Mouse (Mus musculus): ENCODE results near the gene Nkiras2. TPM values are rescaled to one million over a fixed set of nuclear protein-coding genes. Genes with fewer than 3 reads are reported as not detected.
A peak's percentile ranks its signal among the peaks of the same experiment; 100 is the strongest.

Nkiras2 gene
- polyA plus RNA-seq (2014; fragmentation: Nextera tagmentation; extraction: Ambion mirVana), result 125 and 129 TPM in 2 replicates

- Histone ChIP-seq H3K4me3 (replicated peaks; ENCODE audit: low read depth, low read length) (peak within 1 kb of the TSS; percentile 90), H3K27me3 (ENCODE audit: control insufficient read depth, insufficient read depth, low read length) (no peaks in the 10 kb centered on the region), H3K9ac (replicated peaks; ENCODE audit: low read length) (peak within 1 kb of the TSS; percentile 91), H3K9me3 (ENCODE audit: control insufficient read depth, low read length) (no peaks in the 10 kb centered on the region), H3K4me1 (ENCODE audit: control insufficient read depth, insufficient read depth, low read length) (peaks cover 26% of the 10 kb centered on the region), H3K4me2 (ENCODE audit: low read length) (peak within 1 kb of the TSS; percentile 83), H3K36me3 (ENCODE audit: control insufficient read depth, insufficient read depth, low read length) (no peaks in the 10 kb centered on the region), H3K27ac (replicated peaks; ENCODE audit: low read depth, low read length) (peak within 1 kb of the TSS; percentile 95)
- WGBS, result under 1% methylated on average over 36 of the region's 36 CpGs
- DNase-seq, result peak; percentile 80
- peak; percentile 60; the same call in 1 of the 2 replicates for ATAC-seq (ENCODE audit: low FRiP score, low TSS enrichment)
These were observed at the start of gene Nkiras2 for GRCm38 (mm10) chr11:100618761-100619484. TSS of gene Nkiras2 (plus strand) at chr11:100619244.

DNA sequence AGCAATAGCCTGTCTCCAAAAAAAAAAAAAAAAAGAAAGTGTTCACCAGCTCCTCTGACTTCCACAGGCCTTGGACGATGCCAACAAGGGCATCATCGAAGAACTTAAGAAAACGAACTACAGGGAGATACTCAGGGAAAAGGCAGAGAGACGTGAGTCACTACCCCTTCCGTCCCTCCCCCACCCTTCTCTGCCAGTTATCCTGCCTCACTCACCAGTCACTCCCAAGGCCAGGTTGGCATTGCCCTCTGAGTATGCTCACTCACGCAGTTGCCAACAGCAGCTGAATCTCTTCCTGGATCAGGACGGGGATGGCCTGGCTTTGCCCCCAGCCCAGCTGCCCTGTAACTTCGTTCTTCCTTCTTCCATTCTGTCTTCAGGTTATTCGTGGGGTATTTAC is 49.3 kb upstream of the Nkiras2 start:
- 66% methylated on average over 9 of the region's 9 CpGs for WGBS
- Histone ChIP-seq H3K4me2 (ENCODE audit: low read length) (no peak overlapping the region), H3K9me3 (ENCODE audit: control insufficient read depth, low read length) (no peaks in the 10 kb centered on the region)

GRCm38 (mm10) chr11:100570430-100571201 is 48.4 kb upstream of the Nkiras2 start:
- Histone ChIP-seq H3K4me2 (ENCODE audit: low read length) (peak overlapping the region; percentile 56), H3K4me1 (ENCODE audit: control insufficient read depth, insufficient read depth, low read length) (peaks cover 16% of the 10 kb centered on the region), H3K4me3 (replicated peaks; ENCODE audit: low read depth, low read length) (peak overlapping the region; percentile 17), H3K9ac (replicated peaks; ENCODE audit: low read length) (peak overlapping the region; percentile 39; the same call in 1 of the 2 replicates), H3K27ac (replicated peaks; ENCODE audit: low read depth, low read length) (0 out of 2 replicates have a peak overlapping the region, but pooled peaks have one; percentile 8), H3K9me3 (ENCODE audit: control insufficient read depth, low read length) (no peaks in the 10 kb centered on the region), H3K27me3 (ENCODE audit: control insufficient read depth, insufficient read depth, low read length) (peaks cover 5% of the 10 kb centered on the region; the same call in 1 of the 2 replicates), H3K36me3 (ENCODE audit: control insufficient read depth, insufficient read depth, low read length) (no peaks in the 10 kb centered on the region)
- DNase-seq (peak; percentile 90), ATAC-seq (ENCODE audit: low FRiP score, low TSS enrichment) (no peak; the same call in 1 of the 2 replicates)
- WGBS, result 10% methylated on average over 8 of the region's 8 CpGs

More for the DNA sequence above, 49.3 kb upstream of the Nkiras2 start:
- Histone ChIP-seq H3K36me3 (ENCODE audit: control insufficient read depth, insufficient read depth, low read length) (no peaks in the 10 kb centered on the region), H3K4me3 (replicated peaks; ENCODE audit: low read depth, low read length) (no peak overlapping the region), H3K27ac (replicated peaks; ENCODE audit: low read depth, low read length) (no peak overlapping the region), H3K4me1 (ENCODE audit: control insufficient read depth, insufficient read depth, low read length) (0 out of 2 replicates have a peak, but pooled peaks cover 9% of the 10 kb centered on the region), H3K27me3 (ENCODE audit: control insufficient read depth, insufficient read depth, low read length) (peaks cover 5% of the 10 kb centered on the region; the same call in 1 of the 2 replicates), H3K9ac (replicated peaks; ENCODE audit: low read length) (no peak overlapping the region)
- no peak for DNase-seq
- no peak for ATAC-seq (ENCODE audit: low FRiP score, low TSS enrichment)

DNA sequence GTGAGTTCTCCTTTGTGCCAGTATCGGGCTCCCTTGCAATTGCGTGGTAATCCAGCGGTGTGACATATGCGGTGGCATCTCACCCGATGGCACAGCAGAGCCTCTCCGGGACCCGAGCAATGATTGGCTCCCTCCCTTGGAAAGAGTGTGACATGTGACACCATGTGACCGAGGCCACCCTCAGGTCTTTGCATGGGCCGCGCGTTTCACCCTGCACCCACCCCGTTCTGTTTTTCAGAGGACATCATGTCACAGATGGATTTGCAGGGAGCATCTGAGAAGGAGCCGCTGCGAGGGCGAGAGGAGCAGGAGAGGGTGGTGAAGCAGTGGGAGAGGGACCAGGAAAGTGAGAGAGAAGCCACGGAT is 47.9 kb upstream of the Nkiras2 start:
- Histone ChIP-seq H3K27me3 (ENCODE audit: control insufficient read depth, insufficient read depth, low read length) (peaks cover 5% of the 10 kb centered on the region; the same call in 1 of the 2 replicates), H3K27ac (replicated peaks; ENCODE audit: low read depth, low read length) (no peak overlapping the region), H3K4me2 (ENCODE audit: low read length) (peak overlapping the region; percentile 56), H3K36me3 (ENCODE audit: control insufficient read depth, insufficient read depth, low read length) (no peaks in the 10 kb centered on the region), H3K9me3 (ENCODE audit: control insufficient read depth, low read length) (no peaks in the 10 kb centered on the region), H3K4me1 (ENCODE audit: control insufficient read depth, insufficient read depth, low read length) (peaks cover 19% of the 10 kb centered on the region), H3K9ac (replicated peaks; ENCODE audit: low read length) (peak overlapping the region; percentile 39; the same call in 1 of the 2 replicates), H3K4me3 (replicated peaks; ENCODE audit: low read depth, low read length) (peak overlapping the region; percentile 17)
- WGBS, result 10% methylated on average over 16 of the region's 16 CpGs
- DNase-seq (peak; percentile 55), ATAC-seq (ENCODE audit: low FRiP score, low TSS enrichment) (no peak)

DNA sequence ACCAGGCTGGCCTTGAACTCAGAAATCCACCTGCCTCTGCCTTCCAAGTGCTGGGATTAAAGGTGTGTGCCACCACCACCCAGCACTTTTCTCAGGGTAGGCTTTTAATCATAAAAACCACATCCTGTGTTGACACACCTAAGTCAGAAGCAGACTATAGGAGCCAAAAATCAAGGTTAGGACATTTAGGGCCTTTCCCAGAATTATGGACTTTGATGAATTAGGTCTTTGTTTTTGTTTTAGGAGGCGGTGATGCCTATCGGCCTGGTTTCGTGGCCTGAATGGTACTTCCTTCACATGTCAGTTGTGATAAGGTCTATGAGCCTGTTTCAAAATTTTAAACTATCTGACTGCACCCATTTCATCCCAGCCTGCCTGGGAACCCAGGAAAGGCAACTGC is 44.9 kb upstream of the Nkiras2 start:
- ATAC-seq (ENCODE audit: low FRiP score, low TSS enrichment) (no peak), DNase-seq (no peak)
- H3K4me2 ChIP-seq (ENCODE audit: low read length), result peak overlapping the region; percentile 80
- H3K4me1 ChIP-seq (ENCODE audit: control insufficient read depth, insufficient read depth, low read length), result peaks cover 19% of the 10 kb centered on the region
- peaks cover 8% of the 10 kb centered on the region for H3K36me3 ChIP-seq (ENCODE audit: control insufficient read depth, insufficient read depth, low read length)
- H3K27me3 ChIP-seq (ENCODE audit: control insufficient read depth, insufficient read depth, low read length), result peaks cover 5% of the 10 kb centered on the region; the same call in 1 of the 2 replicates
- no peak overlapping the region for H3K9ac ChIP-seq (replicated peaks; ENCODE audit: low read length)
- 91% methylated on average over 3 of the region's 3 CpGs for WGBS
- H3K9me3 ChIP-seq (ENCODE audit: control insufficient read depth, low read length), result no peaks in the 10 kb centered on the region
- no peak overlapping the region for H3K4me3 ChIP-seq (replicated peaks; ENCODE audit: low read depth, low read length)
- no peak overlapping the region for H3K27ac ChIP-seq (replicated peaks; ENCODE audit: low read depth, low read length)

- H3K9ac ChIP-seq (replicated peaks; ENCODE audit: low read length), result peak within 1 kb of the TSS; percentile 56
- peak within 1 kb of the TSS; percentile 51 for H3K4me3 ChIP-seq (replicated peaks; ENCODE audit: low read depth, low read length)
- H3K36me3 ChIP-seq (ENCODE audit: control insufficient read depth, insufficient read depth, low read length), result peaks cover 15% of the 10 kb centered on the region
- peaks cover 5% of the 10 kb centered on the region; the same call in 1 of the 2 replicates for H3K27me3 ChIP-seq (ENCODE audit: control insufficient read depth, insufficient read depth, low read length)
- WGBS, result 3% methylated on average over 47 of the region's 47 CpGs
- H3K4me1 ChIP-seq (ENCODE audit: control insufficient read depth, insufficient read depth, low read length), result peaks cover 19% of the 10 kb centered on the region
- ATAC-seq (ENCODE audit: low FRiP score, low TSS enrichment) (peak; percentile 50), DNase-seq (peak; percentile 81)
- H3K4me2 ChIP-seq (ENCODE audit: low read length), result peak within 1 kb of the TSS; percentile 80
- H3K27ac ChIP-seq (replicated peaks; ENCODE audit: low read depth, low read length), result peak within 1 kb of the TSS; percentile 66
- H3K9me3 ChIP-seq (ENCODE audit: control insufficient read depth, low read length), result no peaks in the 10 kb centered on the region
These were observed 44.1 kb upstream of the Nkiras2 start, which contains the start of gene Cnp for GRCm38 (mm10) chr11:100574708-100575483. TSS of gene Cnp (plus strand) at chr11:100574904.

DNA sequence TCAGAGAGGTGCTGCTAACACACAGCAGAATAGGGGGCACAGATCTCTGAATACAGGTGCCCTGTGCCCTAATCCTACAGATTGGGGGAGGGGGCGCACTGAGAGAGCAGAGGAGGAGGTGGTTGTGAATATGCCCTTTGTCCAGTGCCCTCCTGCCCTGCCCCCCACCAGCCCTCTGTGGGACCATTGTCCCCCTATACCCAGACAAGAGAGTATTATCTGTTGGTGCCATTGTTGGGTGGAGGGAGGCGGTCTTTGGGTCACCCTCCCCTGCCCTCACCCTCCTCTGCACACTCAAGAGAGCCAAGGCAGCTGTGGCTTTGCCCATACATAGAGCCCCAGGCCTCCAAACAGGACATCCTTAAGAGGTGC is 43.6 kb upstream of the Nkiras2 start:
- DNase-seq (no peak), ATAC-seq (ENCODE audit: low FRiP score, low TSS enrichment) (no peak)
- peak overlapping the region; percentile 66; the same call in 1 of the 2 replicates for H3K27ac ChIP-seq (replicated peaks; ENCODE audit: low read depth, low read length)
- peak overlapping the region; percentile 56 for H3K9ac ChIP-seq (replicated peaks; ENCODE audit: low read length)
- peaks cover 19% of the 10 kb centered on the region for H3K4me1 ChIP-seq (ENCODE audit: control insufficient read depth, insufficient read depth, low read length)
- H3K27me3 ChIP-seq (ENCODE audit: control insufficient read depth, insufficient read depth, low read length), result peaks cover 5% of the 10 kb centered on the region; the same call in 1 of the 2 replicates
- WGBS, result 15% methylated on average over 2 of the region's 2 CpGs
- peak overlapping the region; percentile 80 for H3K4me2 ChIP-seq (ENCODE audit: low read length)
- H3K4me3 ChIP-seq (replicated peaks; ENCODE audit: low read depth, low read length), result peak overlapping the region; percentile 51
- peaks cover 19% of the 10 kb centered on the region for H3K36me3 ChIP-seq (ENCODE audit: control insufficient read depth, insufficient read depth, low read length)
- no peaks in the 10 kb centered on the region for H3K9me3 ChIP-seq (ENCODE audit: control insufficient read depth, low read length)

DNA sequence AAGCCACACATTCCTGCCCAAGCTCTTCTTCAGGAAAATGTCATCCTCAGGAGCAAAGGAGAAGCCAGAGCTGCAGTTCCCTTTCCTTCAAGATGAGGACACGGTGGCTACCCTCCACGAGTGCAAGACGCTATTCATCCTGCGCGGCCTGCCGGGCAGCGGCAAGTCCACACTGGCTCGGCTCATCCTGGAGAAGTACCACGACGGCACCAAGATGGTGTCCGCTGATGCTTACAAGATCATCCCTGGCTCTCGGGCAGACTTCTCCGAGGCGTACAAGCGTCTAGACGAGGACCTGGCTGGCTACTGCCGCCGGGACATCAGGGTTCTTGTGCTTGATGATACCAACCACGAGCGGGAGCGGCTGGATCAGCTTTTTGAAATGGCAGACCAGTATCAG is 42.8 kb upstream of the Nkiras2 start:
- no peak for DNase-seq
- H3K4me2 ChIP-seq (ENCODE audit: low read length), result peak overlapping the region; percentile 80; the same call in 1 of the 2 replicates
- H3K9ac ChIP-seq (replicated peaks; ENCODE audit: low read length), result no peak overlapping the region
- H3K4me1 ChIP-seq (ENCODE audit: control insufficient read depth, insufficient read depth, low read length), result peaks cover 12% of the 10 kb centered on the region
- no peak overlapping the region for H3K4me3 ChIP-seq (replicated peaks; ENCODE audit: low read depth, low read length)
- no peak for ATAC-seq (ENCODE audit: low FRiP score, low TSS enrichment)
- H3K36me3 ChIP-seq (ENCODE audit: control insufficient read depth, insufficient read depth, low read length), result peaks cover 27% of the 10 kb centered on the region
- WGBS, result 64% methylated on average over 21 of the region's 21 CpGs
- H3K9me3 ChIP-seq (ENCODE audit: control insufficient read depth, low read length), result no peaks in the 10 kb centered on the region
- peaks cover 5% of the 10 kb centered on the region; the same call in 1 of the 2 replicates for H3K27me3 ChIP-seq (ENCODE audit: control insufficient read depth, insufficient read depth, low read length)
- no peak overlapping the region for H3K27ac ChIP-seq (replicated peaks; ENCODE audit: low read depth, low read length)
